Mouse (Mus musculus) thymus, postnatal 14 days (tissue): ENCODE measurements at regions not wholly inside any gene's neighbourhood (a gene's known extent, or its start where the extent isn't known, plus 50 kb on each side); places are given as distances from the start of the nearest gene placed in this dataset.
"Not testable (repeated sequence)": the region's sequence is repeated elsewhere in the genome, so short reads cannot be mapped to it uniquely, and the experiment has no call there.

Experiments
- DNase-seq: peaks from one replicate; pipeline ENCODE4 v3.0.0; 2021

DNA sequence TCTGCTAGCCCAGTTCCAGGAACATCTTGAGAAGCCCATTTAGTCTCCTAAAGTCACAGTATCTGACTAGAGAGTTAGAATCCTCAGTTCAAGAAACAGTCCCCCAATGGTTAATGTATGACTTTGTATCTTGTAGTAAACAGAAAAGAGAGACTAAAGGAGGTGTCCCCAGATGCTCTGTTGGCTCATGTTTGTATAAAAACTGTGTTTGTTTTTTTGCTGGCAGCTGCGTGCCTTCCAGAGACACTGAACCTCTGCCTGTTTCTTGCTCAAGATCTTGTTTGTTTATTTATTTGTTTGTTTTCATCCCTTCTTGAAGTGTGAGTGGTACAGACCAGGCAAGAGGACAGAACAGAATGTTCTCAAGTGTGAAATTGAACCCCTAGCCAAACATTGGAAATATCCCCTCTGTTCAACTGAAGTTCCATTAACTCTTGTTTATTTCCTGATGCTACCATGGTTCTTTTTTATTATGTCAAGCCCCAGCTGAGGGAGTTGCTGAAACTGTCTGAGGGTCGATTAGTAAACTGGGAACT, 451.3 kb upstream of the Ube2e3 start:
- DNase-seq, result no peak

GRCm38 (mm10) chr2:78412985-78413384, 454.9 kb upstream of the Ube2e3 start:
- no peak for DNase-seq

DNA sequence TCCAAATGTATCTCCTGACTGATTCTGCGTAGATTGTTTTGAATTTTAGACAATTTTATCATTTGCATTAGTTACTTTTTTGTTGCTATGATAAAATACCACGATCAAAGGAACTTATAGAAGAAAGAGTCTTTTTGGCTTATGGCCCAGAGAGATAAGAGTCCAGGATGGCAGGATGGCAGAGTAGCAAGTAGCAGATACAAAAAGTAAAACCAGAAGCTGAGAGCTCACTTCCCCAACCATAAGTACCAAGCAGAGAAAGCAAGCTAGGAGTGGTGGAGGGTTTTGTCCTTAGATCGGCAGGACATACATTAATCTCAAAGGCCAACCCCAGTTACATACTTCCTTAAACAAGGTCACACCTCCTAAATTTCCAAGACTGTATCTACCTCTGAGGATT, 457.7 kb upstream of the Cwc22 start:
- no peak for DNase-seq

- DNase-seq, result no peak
Observed at GRCm38 (mm10) chr2:78399236-78399635, 453.1 kb upstream of the Cwc22 start.

DNA sequence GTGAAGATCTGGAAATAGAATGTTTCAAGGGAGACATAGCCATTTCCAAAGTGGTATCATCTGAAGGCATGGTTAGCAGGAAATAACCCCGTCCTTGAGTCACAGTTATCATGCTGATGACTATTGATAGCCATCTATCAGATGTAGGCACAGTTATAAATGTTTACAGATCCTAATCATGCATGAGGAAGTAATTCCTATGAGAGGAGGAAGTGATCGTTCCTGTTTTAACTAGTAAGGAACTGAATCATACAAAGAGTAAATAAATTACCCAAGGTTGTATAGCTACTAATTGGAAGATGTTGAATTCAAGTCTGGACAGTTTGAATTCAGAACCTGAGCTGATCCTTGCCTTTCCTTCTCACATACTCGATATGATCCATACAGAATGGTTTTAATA, 450.7 kb upstream of the Cwc22 start:
- no peak for DNase-seq

GRCm38 (mm10) chr2:78393090-78393489, 446.9 kb upstream of the Cwc22 start:
- no peak for DNase-seq

- no peak for DNase-seq
Observed at GRCm38 (mm10) chr2:78392425-78392824, 446.2 kb upstream of the Cwc22 start.

DNA sequence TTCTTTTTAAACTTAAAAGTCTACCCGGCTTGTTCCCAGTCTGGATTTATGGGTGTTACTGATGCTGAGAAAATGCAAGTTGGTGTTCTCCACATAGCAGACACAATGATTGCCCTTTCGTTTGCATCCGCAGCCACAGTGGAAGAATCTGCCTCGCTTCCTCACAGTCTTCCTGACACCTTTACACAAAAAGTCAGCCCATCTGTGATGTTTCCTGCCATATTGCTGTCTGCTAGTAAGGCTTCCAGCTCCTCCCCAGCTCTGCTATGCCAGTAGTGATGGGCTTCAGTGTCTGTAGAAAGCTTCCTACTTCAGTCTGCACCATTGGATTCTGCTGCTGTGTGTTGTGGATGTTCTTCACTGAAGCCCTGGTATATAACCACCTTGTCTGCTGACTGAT, 441.8 kb upstream of the Cwc22 start:
- DNase-seq, result no peak

GRCm38 (mm10) chr2:78381234-78381633, 435.1 kb upstream of the Cwc22 start:
- DNase-seq, result no peak

DNA sequence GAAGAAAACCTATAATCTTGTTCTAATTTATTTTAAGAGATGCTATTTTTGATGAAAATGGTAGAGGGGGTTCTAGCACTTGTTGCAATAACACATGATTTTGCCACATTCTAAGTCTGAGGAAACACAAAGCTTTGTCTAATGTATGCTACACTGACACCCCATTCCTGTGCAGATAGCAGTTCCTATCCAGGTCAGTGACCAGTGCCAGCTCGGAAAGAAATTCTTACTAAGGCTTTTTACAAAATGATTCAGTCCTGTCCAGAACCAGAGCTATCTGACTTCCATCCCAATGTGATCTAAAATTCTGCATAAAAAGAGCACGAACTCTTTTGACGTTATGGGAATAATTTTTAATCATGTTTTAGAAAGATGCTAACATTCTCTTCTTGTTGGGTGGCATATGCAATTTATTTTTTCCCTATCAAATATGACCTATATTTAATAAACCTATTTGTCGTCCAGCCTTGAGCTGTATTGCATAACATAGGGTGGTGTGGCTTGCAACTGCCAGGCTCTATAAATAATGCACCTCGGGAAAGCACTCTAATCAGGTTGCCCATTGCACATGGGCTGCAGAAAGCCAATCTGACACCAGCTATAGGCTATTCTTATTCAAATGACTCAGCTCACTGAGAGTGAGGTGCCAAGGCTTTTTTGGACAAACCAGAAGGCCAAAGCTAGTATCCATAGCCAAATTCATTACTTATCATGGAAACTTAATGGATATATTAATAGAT, 385.7 kb upstream of the Cwc22 start:
- DNase-seq, result no peak

GRCm38 (mm10) chr2:78326091-78326490, 379.9 kb upstream of the Cwc22 start:
- no peak for DNase-seq

GRCm38 (mm10) chr2:78322216-78322965, 376.2 kb upstream of the Cwc22 start:
- DNase-seq, result no peak

DNA sequence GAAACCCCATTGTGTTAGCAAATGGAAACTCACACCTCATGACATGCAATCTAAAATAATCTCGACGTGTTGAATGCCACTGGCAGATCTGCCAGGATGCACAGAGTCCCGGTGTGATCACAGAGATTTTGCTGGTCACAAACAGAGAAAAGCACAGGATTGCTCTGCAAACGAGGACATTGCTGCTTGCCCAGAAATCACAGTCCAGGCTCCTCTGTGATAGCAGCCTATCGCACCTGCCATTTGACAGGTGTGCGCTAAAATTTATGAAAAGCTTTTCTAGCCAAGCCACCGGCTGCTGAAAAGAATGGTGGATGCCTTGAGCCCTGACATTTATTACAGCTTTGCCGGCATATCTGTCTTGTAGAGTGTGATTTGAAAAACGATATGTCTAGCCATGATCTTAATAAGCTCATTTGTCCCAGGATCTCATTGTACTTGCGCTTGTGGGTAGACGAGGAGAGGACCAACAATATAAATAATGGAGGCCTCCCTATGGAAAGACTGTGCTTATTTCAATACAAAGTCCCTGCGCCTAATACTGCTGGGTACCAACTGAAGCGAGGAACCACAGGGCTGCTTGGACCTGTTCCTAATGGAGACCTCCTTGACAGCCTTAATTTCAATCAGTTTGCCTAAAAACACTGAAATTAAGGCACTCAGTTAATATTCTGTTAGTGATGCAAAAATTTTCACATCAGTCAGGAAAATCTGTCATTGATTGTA, 365.8 kb upstream of the Cwc22 start:
- no peak for DNase-seq

DNA sequence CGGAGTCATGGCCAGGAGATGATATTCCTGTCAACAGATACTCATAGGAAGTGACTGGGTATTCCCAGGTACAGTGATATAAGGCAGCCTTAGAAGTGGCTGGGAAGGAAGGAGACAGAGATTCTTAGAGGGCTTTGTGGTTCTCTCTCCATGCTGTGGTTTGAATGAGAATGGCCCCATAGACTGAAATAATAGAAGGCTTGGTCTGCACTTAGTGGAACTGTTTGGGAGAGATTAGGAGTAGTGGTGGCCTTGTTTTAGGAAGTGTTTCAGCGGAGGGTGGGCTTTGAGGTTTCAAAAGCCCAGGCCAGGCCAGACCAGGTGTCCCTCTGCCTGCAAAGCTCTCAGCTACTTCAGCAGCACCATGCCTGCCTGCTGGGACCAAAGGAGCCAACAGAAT, 363.2 kb upstream of the Cwc22 start:
- DNase-seq, result no peak

DNA sequence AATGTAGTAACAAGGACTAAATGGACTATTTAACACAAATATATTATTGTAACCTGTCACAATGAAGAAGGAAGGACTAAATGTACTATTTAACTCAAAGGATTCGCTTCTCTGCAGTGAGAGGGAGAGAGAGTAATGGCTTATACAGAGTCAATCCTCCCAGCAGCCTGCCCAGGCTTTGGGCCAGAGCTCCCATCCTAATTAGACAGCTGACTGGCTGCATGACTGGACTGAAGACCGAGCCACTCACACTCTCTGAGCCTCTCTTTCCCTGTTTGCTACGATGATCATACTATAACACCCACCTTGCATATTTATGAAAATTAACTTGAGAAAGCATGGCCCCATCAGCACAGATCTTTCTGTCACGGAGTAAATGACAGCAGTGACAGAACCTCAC, 360.7 kb upstream of the Cwc22 start:
- no peak for DNase-seq

- DNase-seq, result no peak
Observed at GRCm38 (mm10) chr2:78291665-78292064, 345.5 kb upstream of the Cwc22 start.

- DNase-seq, result no peak
Observed at GRCm38 (mm10) chr2:78284806-78285205, 338.6 kb upstream of the Cwc22 start.

DNA sequence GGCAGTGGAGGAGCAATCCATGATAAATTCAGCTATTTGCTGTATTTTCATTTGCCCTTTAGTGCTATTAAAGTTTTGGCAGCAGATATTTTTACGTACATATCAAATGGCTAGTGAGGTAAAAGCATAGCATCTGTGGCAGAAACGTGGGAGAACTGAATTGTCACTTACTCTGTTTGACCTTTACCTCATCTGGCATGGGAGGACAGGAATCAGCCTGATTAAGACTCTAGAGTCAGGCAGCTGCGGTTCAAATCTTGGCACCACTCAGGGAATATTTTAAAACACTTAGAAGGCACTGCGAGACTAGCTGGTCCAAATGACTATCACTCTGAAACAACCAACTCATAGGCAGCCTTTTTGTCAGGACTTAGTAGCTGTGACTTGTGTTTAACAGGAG, 337.4 kb upstream of the Cwc22 start:
- DNase-seq, result no peak

- DNase-seq, result not testable (repeated sequence)
Observed at GRCm38 (mm10) chr2:78281846-78282245, 335.7 kb upstream of the Cwc22 start.

DNA sequence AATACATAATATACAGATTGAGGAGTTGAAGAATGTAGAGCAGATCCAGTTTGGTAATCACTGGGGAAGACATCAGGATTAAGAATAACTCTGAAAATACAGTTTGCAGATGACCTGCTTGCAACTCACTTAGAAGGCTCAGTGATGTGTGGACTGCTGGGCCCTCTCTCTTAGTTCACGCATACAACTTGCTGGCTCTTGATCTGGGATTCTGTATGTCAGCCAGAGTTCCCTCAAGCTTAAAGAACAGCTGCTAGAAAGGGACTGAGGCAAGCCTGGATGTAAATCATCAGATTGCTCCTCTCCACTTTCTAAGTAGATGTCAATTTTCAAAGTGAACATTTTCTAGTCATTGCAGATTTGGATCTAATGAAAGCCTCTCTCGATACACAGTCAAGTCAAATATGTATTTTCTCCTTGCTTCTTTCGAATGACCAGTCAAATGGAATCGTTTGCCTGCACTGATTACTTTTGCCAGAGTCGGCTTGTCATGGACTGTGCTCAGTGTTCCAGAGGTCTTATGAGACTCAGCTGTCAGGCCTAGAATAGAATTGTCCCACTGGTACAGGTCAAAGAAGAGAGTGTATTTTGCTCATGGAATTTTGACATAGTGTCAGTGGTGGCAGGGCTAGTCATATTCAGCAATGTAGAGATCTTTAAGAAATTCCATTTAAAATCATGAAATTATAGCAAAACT, 334.2 kb upstream of the Cwc22 start:
- DNase-seq, result no peak

DNA sequence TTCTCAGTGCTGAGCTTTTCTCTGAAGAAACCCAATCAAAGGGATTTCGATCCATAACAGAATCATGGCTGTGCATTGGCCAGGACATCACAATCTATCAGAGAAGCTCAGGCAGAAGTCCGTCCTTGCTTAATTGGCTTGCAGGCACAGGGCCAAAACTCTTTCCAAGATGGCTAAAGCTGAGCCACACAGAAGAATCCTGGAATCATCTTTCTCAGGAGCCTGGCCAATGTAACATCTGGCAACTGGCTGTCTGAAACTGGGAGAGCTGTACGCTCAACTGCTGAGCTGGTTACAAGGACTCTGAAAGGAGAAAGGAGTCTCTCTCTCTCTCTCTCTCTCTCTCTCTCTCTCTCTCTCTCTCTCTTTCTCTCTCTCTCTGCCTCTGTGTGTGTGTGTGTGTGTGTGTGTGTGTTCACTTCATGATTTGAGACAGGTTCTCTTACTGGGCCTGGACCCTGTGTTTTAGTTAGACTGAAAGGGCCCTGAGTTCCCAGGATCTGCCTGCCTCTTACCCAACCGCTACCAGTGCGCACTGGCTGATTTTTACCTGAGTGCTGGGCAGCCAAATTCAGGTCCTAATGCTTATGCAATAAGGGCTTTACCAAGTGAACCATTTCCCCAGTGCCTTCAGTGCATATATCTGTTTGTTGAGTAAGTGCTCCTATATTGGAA, 333.3 kb upstream of the Cwc22 start:
- no peak for DNase-seq

GRCm38 (mm10) chr2:78278630-78279029, 332.5 kb upstream of the Cwc22 start:
- no peak for DNase-seq
